Mouse (Mus musculus) left cerebral cortex, postnatal 25 days (tissue): ENCODE results near the gene Prx. TPM values are rescaled to one million over a fixed set of nuclear protein-coding genes. Genes with fewer than 3 reads are reported as not detected.

Source experiments
- DNase-seq, 2 experiments: peaks; one replicate each; pipeline ENCODE4 v3.0.0; 2022; ENCODE audit warnings: low spot score in 2 of 2, mixed read lengths in 1 of 2
- intact Hi-C: fragments of 180-260 bp; cut with DNase I; formaldehyde crosslinking; loops from one replicate; pipeline ENCODE4 v1.15.1; 2025
- total RNA-seq, 2 experiments: library from RNA; stranded (reverse); gene quantifications; 2 replicates each; pipeline ENCODE4 v1.2.3; 2021

Gene Prx
- total RNA-seq, 2 experiments from 2014 or later, result 0.32 to 0.62 TPM

GRCm38 (mm10) chr7:27510809-27511208 is 11.7 kb downstream of the Prx start:
- no peak for DNase-seq
- intact Hi-C loops, result no loop called here

- DNase-seq, result no peak
- intact Hi-C loops, result no loop called here
Measured at GRCm38 (mm10) chr7:27514961-27515360, 15.8 kb downstream of the Prx start.

GRCm38 (mm10) chr7:27518314-27518713 is 19.2 kb downstream of the Prx start:
- DNase-seq, result no peak
- intact Hi-C loops, result no loop called here

GRCm38 (mm10) chr7:27520104-27520503 is 21.0 kb downstream of the Prx start:
- intact Hi-C loops, result no loop called here
- DNase-seq, result no peak

GRCm38 (mm10) chr7:27520599-27520998 is 21.5 kb downstream of the Prx start:
- intact Hi-C loops, result no loop called here

GRCm38 (mm10) chr7:27522967-27523366 is 23.8 kb downstream of the Prx start, which contains the start of gene Hipk4:
Gene Hipk4 (plus strand): TSS chr7:27523267.
- intact Hi-C loops, result no loop called here

More at GRCm38 (mm10) chr7:27520599-27520998, 21.5 kb downstream of the Prx start:
- DNase-seq, result no peak

GRCm38 (mm10) chr7:27523805-27524204 is 24.7 kb downstream of the Prx start:
- intact Hi-C loops, result no loop called here
- no peak for DNase-seq

More at GRCm38 (mm10) chr7:27522967-27523366, 23.8 kb downstream of the Prx start, which contains the start of gene Hipk4:
- no peak for DNase-seq

GRCm38 (mm10) chr7:27526039-27526827 is 27.1 kb downstream of the Prx start:
- peak; percentile 80 to 85 for DNase-seq
- intact Hi-C loops, result loop anchor here (5.0 kb wide), 1 partner anchor 189 kb away; the partner anchor contains the start of gene Ltbp4

- DNase-seq, result no peak
- intact Hi-C loops, result loop anchor here (5.0 kb wide), 1 partner anchor 192 kb away; the partner anchor contains the start of gene Ltbp4
Measured at GRCm38 (mm10) chr7:27529070-27529469, 29.9 kb downstream of the Prx start.

GRCm38 (mm10) chr7:27530937-27531336 is 31.8 kb downstream of the Prx start:
- intact Hi-C loops, result no loop called here
- no peak for DNase-seq

- no peak for DNase-seq
- intact Hi-C loops, result no loop called here
Measured at GRCm38 (mm10) chr7:27531707-27532106, 32.6 kb downstream of the Prx start.

GRCm38 (mm10) chr7:27532480-27533050 is 33.4 kb downstream of the Prx start:
- intact Hi-C loops, result no loop called here
- DNase-seq, result no peak

- intact Hi-C loops, result no loop called here
- DNase-seq, result no peak
Measured at GRCm38 (mm10) chr7:27535386-27535785, 36.3 kb downstream of the Prx start.

GRCm38 (mm10) chr7:27536618-27537017 is 37.5 kb downstream of the Prx start:
- intact Hi-C loops, result no loop called here

GRCm38 (mm10) chr7:27537998-27538397 is 38.9 kb downstream of the Prx start:
- intact Hi-C loops, result no loop called here
- DNase-seq, result no peak

More at GRCm38 (mm10) chr7:27536618-27537017, 37.5 kb downstream of the Prx start:
- DNase-seq, result no peak

GRCm38 (mm10) chr7:27538797-27539196 is 39.7 kb downstream of the Prx start:
- intact Hi-C loops, result no loop called here
- DNase-seq, result no peak

- intact Hi-C loops, result no loop called here
- no peak for DNase-seq
Measured at GRCm38 (mm10) chr7:27540521-27540920, 41.4 kb downstream of the Prx start.

- DNase-seq, result no peak
- intact Hi-C loops, result no loop called here
Measured at GRCm38 (mm10) chr7:27540935-27541334, 41.8 kb downstream of the Prx start.

GRCm38 (mm10) chr7:27541431-27541830 is 42.3 kb downstream of the Prx start:
- intact Hi-C loops, result no loop called here
- DNase-seq, result peak; percentile 90 to 98

- intact Hi-C loops, result loop anchor here (1.0 kb wide), 1 partner anchor 112 kb away; no protein-coding TSS in a partner anchor
- no peak for DNase-seq
Measured at GRCm38 (mm10) chr7:27541922-27542321, 42.8 kb downstream of the Prx start.
